In genomic region chr1:33944977-33945750, GRCm38 (mm10) we compare ENCODE assay signal across 8 mouse cellular contexts. TPM values are rescaled to one million over a fixed set of nuclear protein-coding genes. Genes with fewer than 3 reads are reported as not detected.
DNase-seq lines count a peak whose midpoint lies in the region; ATAC-seq lines count a peak whose summit lies in the region.

No protein-coding gene starts in this region.

- DNase-seq in midbrain, embryonic 10.5 days (ENCODE audit: low spot score) = no peak
- peak; percentile 39 for DNase-seq in embryo, embryonic 11 days
- peak; percentile 46 for DNase-seq in heart, postnatal 25 days (ENCODE audit: low spot score)
- peak; percentile 28 for DNase-seq in retina, postnatal 1 day
- DNase-seq in spleen, adult 12 weeks (ENCODE audit: low spot score) = no peak
- no peak for DNase-seq in right cerebral cortex, adult 18-20 months

- H3K27me3 ChIP-seq in midbrain, embryonic 15.5 days (replicated peaks) = no peaks in the 10 kb centered on the region
- no peaks in the 10 kb centered on the region for H3K27me3 ChIP-seq in midbrain, embryonic 10.5 days (ENCODE audit: low read depth, poor library complexity, severe bottlenecking)
- H3K27me3 ChIP-seq in limb, embryonic 15.5 days = no peaks in the 10 kb centered on the region

- intact Hi-C loops in heart, postnatal 25 days (cut with DNase I) = no loop called here

- H3K4me1 ChIP-seq in midbrain, embryonic 15.5 days = no peaks in the 10 kb centered on the region
- 0 out of 2 replicates have a peak, but pooled peaks cover 3% of the 10 kb centered on the region for H3K4me1 ChIP-seq in midbrain, embryonic 10.5 days
- no peaks in the 10 kb centered on the region for H3K4me1 ChIP-seq in limb, embryonic 15.5 days

- no peak overlapping the region for H3K9ac ChIP-seq in midbrain, embryonic 15.5 days
- H3K9ac ChIP-seq in limb, embryonic 15.5 days = no peak overlapping the region

- 71% methylated on average over 17 of the region's 17 CpGs for WGBS in midbrain, embryonic 15.5 days
- 78% methylated on average over 17 of the region's 17 CpGs for WGBS in midbrain, embryonic 10.5 days
- 68% methylated on average over 17 of the region's 17 CpGs for WGBS in limb, embryonic 15.5 days

- no peak overlapping the region for H3K4me2 ChIP-seq in midbrain, embryonic 15.5 days
- 0 out of 2 replicates have a peak overlapping the region, but pooled peaks have one; percentile 2 for H3K4me2 ChIP-seq in limb, embryonic 15.5 days

- ATAC-seq in midbrain, embryonic 15.5 days (replicated peaks) = peak; percentile 40; the same call in 1 of the 2 replicates
- 0 out of 2 replicates have a peak, but pooled peaks have one; percentile 65 for ATAC-seq in limb, embryonic 15.5 days (ENCODE audit: insufficient number of reproducible peaks, low FRiP score, low TSS enrichment, low read depth)

- no peak overlapping the region for H3K27ac ChIP-seq in midbrain, embryonic 15.5 days
- H3K27ac ChIP-seq in midbrain, embryonic 10.5 days (replicated peaks) = no peak overlapping the region
- H3K27ac ChIP-seq in limb, embryonic 15.5 days = no peak overlapping the region

- no peak overlapping the region for H3K4me3 ChIP-seq in midbrain, embryonic 15.5 days
- no peak overlapping the region for H3K4me3 ChIP-seq in midbrain, embryonic 10.5 days
- H3K4me3 ChIP-seq in limb, embryonic 15.5 days = no peak overlapping the region

- H3K9me3 ChIP-seq in midbrain, embryonic 15.5 days = no peaks in the 10 kb centered on the region
- no peaks in the 10 kb centered on the region for H3K9me3 ChIP-seq in midbrain, embryonic 10.5 days (replicated peaks)
- no peaks in the 10 kb centered on the region for H3K9me3 ChIP-seq in limb, embryonic 15.5 days

- H3K36me3 ChIP-seq in midbrain, embryonic 15.5 days (replicated peaks) = no peaks in the 10 kb centered on the region
- no peaks in the 10 kb centered on the region for H3K36me3 ChIP-seq in midbrain, embryonic 10.5 days
- H3K36me3 ChIP-seq in limb, embryonic 15.5 days = no peaks in the 10 kb centered on the region

RNA-seq across cellular contexts. Expression of gene Dst, which starts 37.1 kb away (rescaled TPM):
- 38.7 and 43.0 TPM in 2 replicates for polyA plus RNA-seq in midbrain, embryonic 15.5 days (2015; fragmentation: Nextera tagmentation; extraction: Ambion mirVana)
- polyA plus RNA-seq in midbrain, embryonic 10.5 days (2016; fragmentation: Nextera tagmentation; extraction: Ambion mirVana) = 18.8 and 25.8 TPM in 2 replicates
- 100 to 1,000 TPM; 338 to 369 TPM for total RNA-seq in heart, postnatal 25 days (2021)
- 23.7 and 24.4 TPM in 2 replicates for polyA plus RNA-seq in limb, embryonic 15.5 days (2015; fragmentation: Nextera tagmentation; extraction: Ambion mirVana)

RNA-seq across cellular contexts. Expression of gene Bend6, which starts 37.5 kb away (rescaled TPM):
- 45.6 and 48.4 TPM in 2 replicates for polyA plus RNA-seq in midbrain, embryonic 15.5 days (2015; fragmentation: Nextera tagmentation; extraction: Ambion mirVana)
- 1.5 and 1.7 TPM in 2 replicates for polyA plus RNA-seq in midbrain, embryonic 10.5 days (2016; fragmentation: Nextera tagmentation; extraction: Ambion mirVana)
- 1 to 10 TPM; 2.3 to 2.4 TPM for total RNA-seq in heart, postnatal 25 days (2021)
- polyA plus RNA-seq in limb, embryonic 15.5 days (2015; fragmentation: Nextera tagmentation; extraction: Ambion mirVana) = 0.81 and 1.3 TPM in 2 replicates

Comparison
In these comparisons a context has a peak if more than half of its experiments do, and no peak if none do; other contexts are left out.
1. RNA of gene Bend6, which starts 37.5 kb away (polyA plus RNA-seq): 45.6 to 48.4 TPM in midbrain, embryonic 15.5 days; 1.5 to 1.7 TPM in midbrain, embryonic 10.5 days and 0.81 to 1.3 TPM in limb, embryonic 15.5 days; every median in the first group is over 10 times any median in the second.
2. DNase-seq: peak in embryo, embryonic 11 days (single experiment), heart, postnatal 25 days (single experiment) and retina, postnatal 1 day (single experiment); none in midbrain, embryonic 10.5 days (single experiment), spleen, adult 12 weeks (single experiment) and right cerebral cortex, adult 18-20 months (single experiment).